Mouse (Mus musculus) heart, embryonic 16.5 days (tissue): ENCODE results near the gene Tnk1. TPM values are rescaled to one million over a fixed set of nuclear protein-coding genes. Genes with fewer than 3 reads are reported as not detected.

ENCODE experiments used
- ATAC-seq: fragments of 200-750 bp; cut with Nextera tagmentation; replicated peaks from 2 replicates; pipeline ENCODE4 v1.8.0; 2017; ENCODE audit warnings: moderate number of reproducible peaks; ENCODE audit not compliant: insufficient read depth, low FRiP score; ENCODE audit errors: extremely low read depth
- H3K27ac ChIP-seq: fragments of 300-500 bp; sonication (generic); 2 replicates; pipeline ENCODE4 v1.5.1; 2014; ENCODE audit warnings: mild to moderate bottlenecking, low read length, control low read depth, moderate library complexity
- H3K27me3 ChIP-seq: fragments of 300-500 bp; sonication (generic); 2 replicates; pipeline ENCODE4 v1.6.1; 2014; ENCODE audit warnings: low read length, mixed read lengths; ENCODE audit not compliant: control insufficient read depth, insufficient read depth
- H3K36me3 ChIP-seq: fragments of 300-500 bp; sonication (generic); 2 replicates; pipeline ENCODE4 v1.6.1; 2014; ENCODE audit not compliant: control insufficient read depth, insufficient read depth
- H3K4me1 ChIP-seq: fragments of 300-500 bp; sonication (generic); 2 replicates; pipeline ENCODE4 v1.6.1; 2014; ENCODE audit warnings: low read length, mixed read lengths; ENCODE audit not compliant: control insufficient read depth, insufficient read depth
- H3K4me2 ChIP-seq: fragments of 300-500 bp; sonication (generic); 2 replicates; pipeline ENCODE4 v1.6.1; 2014; ENCODE audit warnings: low read depth, mild to moderate bottlenecking, control low read depth, low read length
- H3K4me3 ChIP-seq: fragments of 300-500 bp; sonication (generic); 2 replicates; pipeline ENCODE4 v1.5.1; 2014; ENCODE audit warnings: mild to moderate bottlenecking, control low read depth, low read length
- H3K9ac ChIP-seq: fragments of 300-500 bp; sonication (generic); 2 replicates; pipeline ENCODE4 v1.6.1; 2014; ENCODE audit warnings: low read length, control low read depth
- H3K9me3 ChIP-seq: fragments of 300-500 bp; sonication (generic); replicated peaks from 2 replicates; pipeline ENCODE4 v1.6.1; 2016; ENCODE audit warnings: low read length; ENCODE audit not compliant: control insufficient read depth
- WGBS: fragments of 180-500 bp; shearing (Covaris S2); extraction: QIAGEN DNeasy Blood & Tissue Kit; methylation state at CpG from one replicate; pipeline ENCODE4 v1.1.7; 2014; 5-methylcytosine and 5-hydroxymethylcytosine counted together
- microRNA-seq: library from miRNA; unstranded; fragments of <30 nt; microRNA quantifications from one replicate; pipeline ENCODE4, GENCODE M21; 2017
- polyA plus RNA-seq: library from polyadenylated mRNA; unstranded; fragments of >200 nt; fragmentation: Nextera tagmentation; extraction: Ambion mirVana; gene quantifications from 2 replicates; pipeline ENCODE4 v1.2.1, GENCODE M21; 2015

Gene Tnk1
- polyA plus RNA-seq, 1 experiment from 2014 or later = 0.26 TPM

- 2% methylated on average over 60 of the region's 60 CpGs for WGBS
Measured at GRCm38 (mm10) chr11:69803786-69804651, 54.5 kb downstream of the Tnk1 start.

GRCm38 (mm10) chr11:69803328-69803727 is 55.2 kb downstream of the Tnk1 start:
- 0 out of 2 replicates have a peak overlapping the region, but pooled peaks have one; percentile 37 for H3K27ac ChIP-seq
- peak overlapping the region; percentile 80 for H3K9ac ChIP-seq
- WGBS = 2% methylated on average over 12 of the region's 12 CpGs
- peak; percentile 7; the same call in 1 of the 2 replicates for ATAC-seq
- peak overlapping the region; percentile 99 for H3K4me2 ChIP-seq
- no peaks in the 10 kb centered on the region for H3K36me3 ChIP-seq
- H3K4me3 ChIP-seq = peak overlapping the region; percentile 74
- peaks cover 5% of the 10 kb centered on the region; the same call in 1 of the 2 replicates for H3K9me3 ChIP-seq
- peaks cover 50% of the 10 kb centered on the region for H3K4me1 ChIP-seq
- peaks cover 14% of the 10 kb centered on the region for H3K27me3 ChIP-seq

More at GRCm38 (mm10) chr11:69803786-69804651, 54.5 kb downstream of the Tnk1 start:
- Histone ChIP-seq H3K36me3 (no peaks in the 10 kb centered on the region), H3K4me1 (peaks cover 50% of the 10 kb centered on the region), H3K27me3 (peaks cover 14% of the 10 kb centered on the region), H3K9ac (peak overlapping the region; percentile 80), H3K9me3 (peaks cover 5% of the 10 kb centered on the region; the same call in 1 of the 2 replicates), H3K27ac (0 out of 2 replicates have a peak overlapping the region, but pooled peaks have one; percentile 37), H3K4me2 (peak overlapping the region; percentile 99), H3K4me3 (peak overlapping the region; percentile 74)
- peak; percentile 71 for ATAC-seq

- ATAC-seq = no peak; the same call in 1 of the 2 replicates
- WGBS = under 1% methylated on average over 33 of the region's 33 CpGs
- H3K27ac ChIP-seq = peak overlapping the region; percentile 52; the same call in 1 of the 2 replicates
Measured at GRCm38 (mm10) chr11:69802648-69803105, 55.9 kb downstream of the Tnk1 start.

GRCm38 (mm10) chr11:69801379-69801977 is 57.1 kb downstream of the Tnk1 start, which contains the start of gene Fgf11:
Gene Fgf11, minus strand, starts transcription at chr11:69801857.
- WGBS = 3% methylated on average over 33 of the region's 33 CpGs
- peaks cover 14% of the 10 kb centered on the region for H3K27me3 ChIP-seq
- peak within 1 kb of the TSS; percentile 74 for H3K4me3 ChIP-seq
- peak within 1 kb of the TSS; percentile 80 for H3K9ac ChIP-seq
- H3K36me3 ChIP-seq = no peaks in the 10 kb centered on the region
- H3K4me2 ChIP-seq = peak within 1 kb of the TSS; percentile 99
- peaks cover 3% of the 10 kb centered on the region; the same call in 1 of the 2 replicates for H3K9me3 ChIP-seq
- H3K27ac ChIP-seq = peak within 1 kb of the TSS; percentile 52
- ATAC-seq = no peak
- peaks cover 50% of the 10 kb centered on the region for H3K4me1 ChIP-seq

More at GRCm38 (mm10) chr11:69802648-69803105, 55.9 kb downstream of the Tnk1 start:
- H3K4me1 ChIP-seq = peaks cover 50% of the 10 kb centered on the region
- peak overlapping the region; percentile 74 for H3K4me3 ChIP-seq
- peak overlapping the region; percentile 99 for H3K4me2 ChIP-seq
- H3K27me3 ChIP-seq = peaks cover 14% of the 10 kb centered on the region
- peaks cover 5% of the 10 kb centered on the region; the same call in 1 of the 2 replicates for H3K9me3 ChIP-seq
- H3K36me3 ChIP-seq = no peaks in the 10 kb centered on the region
- peak overlapping the region; percentile 80 for H3K9ac ChIP-seq

Small RNA genes lying within 50 kb of the gene (microRNA-seq; reads per million reads assigned to microRNA genes)
- gene Mir6924 = not detected

Other genes starting within 250 kb of the Tnk1 start
- gene Shbg, start 240.8 kb downstream of the Tnk1 start, polyA plus RNA-seq = 0.20 TPM in 1 of 2 replicates, not detected in the other
- gene Sat2, start 236.7 kb downstream of the Tnk1 start, polyA plus RNA-seq = 13.0 and 13.8 TPM in 2 replicates
- 22.1 and 25.4 TPM in 2 replicates for gene Fxr2, start 225.7 kb downstream of the Tnk1 start, polyA plus RNA-seq
- not detected in 2 replicates for gene Sox15, start 203.4 kb downstream of the Tnk1 start, polyA plus RNA-seq
- 40.1 and 44.0 TPM in 2 replicates for gene Mpdu1, start 196.1 kb downstream of the Tnk1 start, polyA plus RNA-seq
- gene Cd68, start 192.6 kb downstream of the Tnk1 start, polyA plus RNA-seq = 10.0 and 12.3 TPM in 2 replicates
- 337 and 346 TPM in 2 replicates for gene Eif4a1, start 186.3 kb downstream of the Tnk1 start, polyA plus RNA-seq
- 55.8 and 58.0 TPM in 2 replicates for gene Senp3, start 176.6 kb downstream of the Tnk1 start, polyA plus RNA-seq
- 0.45 and 0.85 TPM in 2 replicates for gene Tnfsf13, start 172.9 kb downstream of the Tnk1 start, polyA plus RNA-seq
- 5.9 and 7.8 TPM in 2 replicates for gene Tnfsf12, start 162.9 kb downstream of the Tnk1 start, polyA plus RNA-seq
- 3.1 and 3.5 TPM in 2 replicates for gene Tnfsfm13, start 162.6 kb downstream of the Tnk1 start, polyA plus RNA-seq
- 13.8 and 16.9 TPM in 2 replicates for gene Polr2a, start 100.1 kb downstream of the Tnk1 start, polyA plus RNA-seq
- 0.16 and 0.18 TPM in 2 replicates for gene Slc35g3, start 96.8 kb downstream of the Tnk1 start, polyA plus RNA-seq
- gene Zbtb4, start 92.8 kb downstream of the Tnk1 start, polyA plus RNA-seq = 3.6 TPM in 2 replicates
- gene Chrnb1, start 62.8 kb downstream of the Tnk1 start, polyA plus RNA-seq = 5.8 and 6.0 TPM in 2 replicates
- gene Fgf11, start 56.9 kb downstream of the Tnk1 start, polyA plus RNA-seq = 2.2 and 3.0 TPM in 2 replicates
- gene Tmem102, start 53.1 kb downstream of the Tnk1 start, polyA plus RNA-seq = 3.1 TPM in 2 replicates
- gene Gm39566, start 43.4 kb downstream of the Tnk1 start, polyA plus RNA-seq = not detected in 2 replicates
- not detected in 2 replicates for gene Spem2, start 40.3 kb downstream of the Tnk1 start, polyA plus RNA-seq
- gene Spem1, start 36.5 kb downstream of the Tnk1 start, polyA plus RNA-seq = not detected in 2 replicates
- 1.6 and 2.0 TPM in 2 replicates for gene Nlgn2, start 20.9 kb downstream of the Tnk1 start, polyA plus RNA-seq
- gene Tmem256, start 20.2 kb downstream of the Tnk1 start, polyA plus RNA-seq = 258 and 323 TPM in 2 replicates
- gene Plscr3, start 12.4 kb downstream of the Tnk1 start, polyA plus RNA-seq = 72.1 and 74.9 TPM in 2 replicates
- not detected in 2 replicates for gene Tmem95, start 19.3 kb upstream of the Tnk1 start, polyA plus RNA-seq
- gene Kctd11, start 22.7 kb upstream of the Tnk1 start, polyA plus RNA-seq = 3.9 and 4.3 TPM in 2 replicates
- gene Acap1, start 36.8 kb upstream of the Tnk1 start, polyA plus RNA-seq = 10.8 and 19.9 TPM in 2 replicates
- 4.1 and 4.4 TPM in 2 replicates for gene 2810408A11Rik, start 42.3 kb upstream of the Tnk1 start, polyA plus RNA-seq
- 7.4 and 8.7 TPM in 2 replicates for gene Neurl4, start 42.3 kb upstream of the Tnk1 start, polyA plus RNA-seq
- 50.1 and 51.2 TPM in 2 replicates for gene Gps2, start 55.2 kb upstream of the Tnk1 start, polyA plus RNA-seq
- gene Eif5a, start 63.2 kb upstream of the Tnk1 start, polyA plus RNA-seq = 1,137 and 1,317 TPM in 2 replicates
- 5.3 and 7.3 TPM in 2 replicates for gene Ybx2, start 77.1 kb upstream of the Tnk1 start, polyA plus RNA-seq
- 56.1 and 58.4 TPM in 2 replicates for gene Slc2a4, start 89.5 kb upstream of the Tnk1 start, polyA plus RNA-seq
- 7.5 and 14.4 TPM in 2 replicates for gene Cldn7, start 106.0 kb upstream of the Tnk1 start, polyA plus RNA-seq
- gene Ctdnep1, start 122.4 kb upstream of the Tnk1 start, polyA plus RNA-seq = 23.9 and 25.0 TPM in 2 replicates
- 111 and 116 TPM in 2 replicates for gene Elp5, start 123.8 kb upstream of the Tnk1 start, polyA plus RNA-seq
- 421 and 428 TPM in 2 replicates for gene Gabarap, start 132.4 kb upstream of the Tnk1 start, polyA plus RNA-seq
- 42.0 and 43.9 TPM in 2 replicates for gene Phf23, start 137.0 kb upstream of the Tnk1 start, polyA plus RNA-seq
- gene Dvl2, start 141.9 kb upstream of the Tnk1 start, polyA plus RNA-seq = 17.1 and 19.2 TPM in 2 replicates
- 276 and 298 TPM in 2 replicates for gene Acadvl, start 156.7 kb upstream of the Tnk1 start, polyA plus RNA-seq
- gene Dlg4, start 158.2 kb upstream of the Tnk1 start, polyA plus RNA-seq = 4.6 and 4.7 TPM in 2 replicates
- not detected in 2 replicates for gene Asgr1, start 195.4 kb upstream of the Tnk1 start, polyA plus RNA-seq
- 0.22 TPM in 1 of 2 replicates, not detected in the other for gene Asgr2, start 233.9 kb upstream of the Tnk1 start, polyA plus RNA-seq